Mouse (Mus musculus) stomach, embryonic 16.5 days (tissue): ENCODE results near the gene Ninj1. TPM values are rescaled to one million over a fixed set of nuclear protein-coding genes. Genes with fewer than 3 reads are reported as not detected.

Source experiments
- ATAC-seq: fragments of 200-750 bp; cut with Nextera tagmentation; 2 replicates; pipeline ENCODE4 v1.8.0; 2017; ENCODE audit warnings: moderate number of reproducible peaks, moderate TSS enrichment; ENCODE audit not compliant: insufficient read depth, low FRiP score
- H3K27ac ChIP-seq: fragments of 300-500 bp; sonication (generic); 2 replicates; pipeline ENCODE4 v1.5.1; 2014; ENCODE audit warnings: low read length
- H3K27me3 ChIP-seq: fragments of 300-500 bp; sonication (generic); 2 replicates; pipeline ENCODE4 v1.6.1; 2014; ENCODE audit warnings: low read length, control low read depth, mixed read lengths; ENCODE audit not compliant: control insufficient read depth, insufficient read depth
- H3K36me3 ChIP-seq: fragments of 300-500 bp; sonication (generic); 2 replicates; pipeline ENCODE4 v1.6.1; 2014; ENCODE audit warnings: low read length; ENCODE audit not compliant: control insufficient read depth, insufficient read depth
- H3K4me1 ChIP-seq: fragments of 300-500 bp; sonication (generic); 2 replicates; pipeline ENCODE4 v1.6.1; 2014; ENCODE audit warnings: low read length, control low read depth, mixed read lengths; ENCODE audit not compliant: control insufficient read depth, insufficient read depth
- H3K4me2 ChIP-seq: fragments of 300-500 bp; sonication (generic); 2 replicates; pipeline ENCODE4 v1.6.1; 2014; ENCODE audit warnings: low read depth, low read length, mixed read lengths
- H3K4me3 ChIP-seq: fragments of 300-500 bp; sonication (generic); replicated peaks from 2 replicates; pipeline ENCODE4 v1.5.1; 2014; ENCODE audit warnings: mild to moderate bottlenecking, low read length
- H3K9ac ChIP-seq: fragments of 300-500 bp; sonication (generic); 2 replicates; pipeline ENCODE4 v1.6.1; 2014; ENCODE audit warnings: low read length
- H3K9me3 ChIP-seq: fragments of 300-500 bp; sonication (generic); replicated peaks from 2 replicates; pipeline ENCODE4 v1.6.1; 2016; ENCODE audit warnings: low read length, control low read depth; ENCODE audit not compliant: control insufficient read depth
- WGBS: fragments of 180-500 bp; shearing (Covaris S2); extraction: QIAGEN DNeasy Blood & Tissue Kit; methylation state at CpG from one replicate; pipeline ENCODE4 v1.1.7; 2014; 5-methylcytosine and 5-hydroxymethylcytosine counted together
- polyA plus RNA-seq: library from polyadenylated mRNA; unstranded; fragments of >200 nt; fragmentation: Nextera tagmentation; extraction: Ambion mirVana; gene quantifications from 2 replicates; pipeline ENCODE4 v1.2.1, GENCODE M21; 2015

Gene Ninj1
- polyA plus RNA-seq, 1 experiment from 2014 or later, result 61.0 TPM

- H3K36me3 ChIP-seq, result no peaks in the 10 kb centered on the region
- peak; percentile 63 for ATAC-seq
- peak overlapping the region; percentile 74 for H3K4me3 ChIP-seq
- peaks cover 19% of the 10 kb centered on the region for H3K4me1 ChIP-seq
- H3K4me2 ChIP-seq, result peak overlapping the region; percentile 95
- peaks cover 18% of the 10 kb centered on the region; the same call in 1 of the 2 replicates for H3K27me3 ChIP-seq
- H3K9ac ChIP-seq, result peak overlapping the region; percentile 81
- H3K9me3 ChIP-seq, result no peaks in the 10 kb centered on the region
- peak overlapping the region; percentile 15; the same call in 1 of the 2 replicates for H3K27ac ChIP-seq
- WGBS, result under 1% methylated on average over 85 of the region's 98 CpGs
These were observed 40.1 kb upstream of the Ninj1 start for GRCm38 (mm10) chr13:49147007-49147857.

- peak within 1 kb of the TSS; percentile 95 for H3K4me2 ChIP-seq
- WGBS, result under 1% methylated on average over 41 of the region's 43 CpGs
- H3K27me3 ChIP-seq, result peaks cover 18% of the 10 kb centered on the region; the same call in 1 of the 2 replicates
- no peaks in the 10 kb centered on the region for H3K36me3 ChIP-seq
- no peaks in the 10 kb centered on the region for H3K9me3 ChIP-seq
- peaks cover 18% of the 10 kb centered on the region for H3K4me1 ChIP-seq
- ATAC-seq, result peak; percentile 82
- peak within 1 kb of the TSS; percentile 81 for H3K9ac ChIP-seq
- H3K27ac ChIP-seq, result peak within 1 kb of the TSS; percentile 15; the same call in 1 of the 2 replicates
- H3K4me3 ChIP-seq, result peak within 1 kb of the TSS; percentile 74
These were observed 39.4 kb upstream of the Ninj1 start, which contains the start of gene Wnk2 for GRCm38 (mm10) chr13:49147858-49148226. Gene Wnk2, minus strand, starts transcription at chr13:49148014.

- H3K4me3 ChIP-seq, result no peak overlapping the region
- H3K27ac ChIP-seq, result no peak overlapping the region
- no peak overlapping the region for H3K4me2 ChIP-seq
- H3K9me3 ChIP-seq, result no peaks in the 10 kb centered on the region
- no peaks in the 10 kb centered on the region for H3K36me3 ChIP-seq
- H3K4me1 ChIP-seq, result peaks cover 18% of the 10 kb centered on the region
- 80% methylated on average over 4 of the region's 4 CpGs for WGBS
- H3K9ac ChIP-seq, result no peak overlapping the region
- peaks cover 18% of the 10 kb centered on the region; the same call in 1 of the 2 replicates for H3K27me3 ChIP-seq
- no peak for ATAC-seq
These were observed 38.6 kb upstream of the Ninj1 start for GRCm38 (mm10) chr13:49148687-49149086.

- H3K27ac ChIP-seq, result peak overlapping the region; percentile 43; the same call in 1 of the 2 replicates
- no peaks in the 10 kb centered on the region for H3K27me3 ChIP-seq
- H3K9me3 ChIP-seq, result no peaks in the 10 kb centered on the region
- no peak overlapping the region for H3K4me3 ChIP-seq
- H3K4me2 ChIP-seq, result no peak overlapping the region
- no peak for ATAC-seq
- no peaks in the 10 kb centered on the region for H3K36me3 ChIP-seq
- H3K4me1 ChIP-seq, result 0 out of 2 replicates have a peak, but pooled peaks cover 3% of the 10 kb centered on the region
- H3K9ac ChIP-seq, result peak overlapping the region; percentile 6; the same call in 1 of the 2 replicates
- WGBS, result 60% methylated on average over 10 of the region's 10 CpGs
These were observed 33.3 kb upstream of the Ninj1 start for GRCm38 (mm10) chr13:49154028-49154427.

- H3K4me3 ChIP-seq, result no peak overlapping the region
- H3K36me3 ChIP-seq, result no peaks in the 10 kb centered on the region
- no peaks in the 10 kb centered on the region for H3K27me3 ChIP-seq
- H3K9me3 ChIP-seq, result no peaks in the 10 kb centered on the region
- no peak overlapping the region for H3K27ac ChIP-seq
- 0 out of 2 replicates have a peak, but pooled peaks cover 3% of the 10 kb centered on the region for H3K4me1 ChIP-seq
- ATAC-seq, result no peak
- no peak overlapping the region for H3K4me2 ChIP-seq
- H3K9ac ChIP-seq, result no peak overlapping the region
- 36% methylated on average over 7 of the region's 7 CpGs for WGBS
These were observed 32.7 kb upstream of the Ninj1 start for GRCm38 (mm10) chr13:49154621-49155020.

GRCm38 (mm10) chr13:49156645-49157044, 30.6 kb upstream of the Ninj1 start:
- no peak overlapping the region for H3K9ac ChIP-seq
- H3K27ac ChIP-seq, result no peak overlapping the region
- H3K4me2 ChIP-seq, result no peak overlapping the region
- no peaks in the 10 kb centered on the region for H3K9me3 ChIP-seq
- no peak for ATAC-seq
- no peaks in the 10 kb centered on the region for H3K36me3 ChIP-seq
- no peaks in the 10 kb centered on the region for H3K27me3 ChIP-seq
- no peak overlapping the region for H3K4me3 ChIP-seq
- 72% methylated on average over 4 of the region's 4 CpGs for WGBS
- H3K4me1 ChIP-seq, result 0 out of 2 replicates have a peak, but pooled peaks cover 3% of the 10 kb centered on the region

GRCm38 (mm10) chr13:49158040-49158713, 29.1 kb upstream of the Ninj1 start:
- 69% methylated on average over 10 of the region's 10 CpGs for WGBS
- no peak for ATAC-seq
- no peak overlapping the region for H3K4me3 ChIP-seq

GRCm38 (mm10) chr13:49161236-49161635, 26.0 kb upstream of the Ninj1 start:
- H3K27ac ChIP-seq, result no peak overlapping the region
- no peaks in the 10 kb centered on the region for H3K9me3 ChIP-seq
- no peak overlapping the region for H3K9ac ChIP-seq
- H3K4me3 ChIP-seq, result no peak overlapping the region
- 0 out of 2 replicates have a peak, but pooled peaks cover 3% of the 10 kb centered on the region for H3K4me1 ChIP-seq
- ATAC-seq, result no peak
- WGBS, result 63% methylated on average over 2 of the region's 2 CpGs
- no peak overlapping the region for H3K4me2 ChIP-seq
- H3K27me3 ChIP-seq, result no peaks in the 10 kb centered on the region
- no peaks in the 10 kb centered on the region for H3K36me3 ChIP-seq

More at GRCm38 (mm10) chr13:49158040-49158713, 29.1 kb upstream of the Ninj1 start:
- Histone ChIP-seq H3K4me2 (no peak overlapping the region), H3K36me3 (no peaks in the 10 kb centered on the region), H3K27me3 (no peaks in the 10 kb centered on the region), H3K9me3 (no peaks in the 10 kb centered on the region), H3K9ac (no peak overlapping the region), H3K27ac (no peak overlapping the region), H3K4me1 (0 out of 2 replicates have a peak, but pooled peaks cover 6% of the 10 kb centered on the region)

GRCm38 (mm10) chr13:49162722-49163121, 24.6 kb upstream of the Ninj1 start:
- Histone ChIP-seq H3K27ac (no peak overlapping the region), H3K9me3 (no peaks in the 10 kb centered on the region), H3K4me2 (no peak overlapping the region), H3K9ac (no peak overlapping the region), H3K4me3 (no peak overlapping the region), H3K4me1 (0 out of 2 replicates have a peak, but pooled peaks cover 3% of the 10 kb centered on the region), H3K27me3 (no peaks in the 10 kb centered on the region), H3K36me3 (no peaks in the 10 kb centered on the region)
- no peak for ATAC-seq
- 64% methylated on average over 4 of the region's 4 CpGs for WGBS
